Mouse (Mus musculus) forebrain, embryonic 11.5 days (tissue): ENCODE results near the gene 6030452D12Rik. TPM values are rescaled to one million over a fixed set of nuclear protein-coding genes. Genes with fewer than 3 reads are reported as not detected.

Experiments used
- ATAC-seq: fragments of 200-750 bp; cut with Nextera tagmentation; replicated peaks from 2 replicates; pipeline ENCODE4 v1.8.0; 2017; ENCODE audit warnings: moderate TSS enrichment; ENCODE audit not compliant: low FRiP score
- DNase-seq: peaks from one replicate; pipeline ENCODE4 v3.0.0-alpha.2; 2017; ENCODE audit warnings: low spot score
- H3K27ac ChIP-seq: fragments of 300-500 bp; sonication (generic); 2 replicates; pipeline ENCODE4 v1.5.1; 2014; ENCODE audit warnings: low read depth, low read length
- H3K27me3 ChIP-seq: fragments of 300-500 bp; sonication (generic); 2 replicates; pipeline ENCODE4 v1.6.1; 2014; ENCODE audit warnings: mild to moderate bottlenecking, low read length, mixed read lengths; ENCODE audit not compliant: control insufficient read depth, insufficient read depth
- H3K36me3 ChIP-seq: fragments of 300-500 bp; sonication (generic); 2 replicates; pipeline ENCODE4 v1.6.1; 2014; ENCODE audit warnings: mild to moderate bottlenecking, low read length, moderate library complexity, mixed read lengths; ENCODE audit not compliant: control insufficient read depth, insufficient read depth
- H3K4me1 ChIP-seq: fragments of 300-500 bp; sonication (generic); replicated peaks from 2 replicates; pipeline ENCODE4 v1.6.1; 2014; ENCODE audit warnings: low read length, mixed read lengths; ENCODE audit not compliant: control insufficient read depth, insufficient read depth
- H3K4me2 ChIP-seq: fragments of 300-500 bp; sonication (generic); 2 replicates; pipeline ENCODE4 v1.6.1; 2014; ENCODE audit warnings: low read depth, mild to moderate bottlenecking, low read length, moderate library complexity, mixed read lengths; ENCODE audit not compliant: severe bottlenecking
- H3K4me3 ChIP-seq: fragments of 300-500 bp; sonication (generic); 2 replicates; pipeline ENCODE4 v1.5.1; 2014; ENCODE audit warnings: low read depth, low read length
- H3K9ac ChIP-seq: fragments of 300-500 bp; sonication (generic); 2 replicates; pipeline ENCODE4 v1.6.1; 2014; ENCODE audit warnings: low read length
- H3K9me3 ChIP-seq: fragments of 300-500 bp; sonication (generic); 2 replicates; pipeline ENCODE4 v1.6.1; 2016; ENCODE audit warnings: low read length, mixed read lengths; ENCODE audit not compliant: control insufficient read depth
- WGBS: fragments of 180-500 bp; shearing (Covaris S2); extraction: QIAGEN DNeasy Blood & Tissue Kit; methylation state at CpG from one replicate; pipeline ENCODE4 v1.1.7; 2014; 5-methylcytosine and 5-hydroxymethylcytosine counted together
- polyA plus RNA-seq: library from polyadenylated mRNA; unstranded; fragments of >200 nt; fragmentation: Nextera tagmentation; extraction: Ambion mirVana; gene quantifications from 2 replicates; pipeline ENCODE4 v1.2.1, GENCODE M21; 2014

6030452D12Rik gene
- polyA plus RNA-seq, 1 experiment from 2014 or later, result not detected

- Histone ChIP-seq H3K27ac (no peak overlapping the region), H3K9me3 (no peaks in the 10 kb centered on the region), H3K4me3 (no peak overlapping the region), H3K9ac (no peak overlapping the region), H3K4me1 (no peaks in the 10 kb centered on the region), H3K4me2 (no peak overlapping the region), H3K36me3 (no peaks in the 10 kb centered on the region), H3K27me3 (no peaks in the 10 kb centered on the region)
- 83% methylated on average over 11 of the region's 11 CpGs for WGBS
- no peak for ATAC-seq
- no peak for DNase-seq
Observed at GRCm38 (mm10) chr8:106541002-106541401, 40.7 kb downstream of the 6030452D12Rik start.

DNA sequence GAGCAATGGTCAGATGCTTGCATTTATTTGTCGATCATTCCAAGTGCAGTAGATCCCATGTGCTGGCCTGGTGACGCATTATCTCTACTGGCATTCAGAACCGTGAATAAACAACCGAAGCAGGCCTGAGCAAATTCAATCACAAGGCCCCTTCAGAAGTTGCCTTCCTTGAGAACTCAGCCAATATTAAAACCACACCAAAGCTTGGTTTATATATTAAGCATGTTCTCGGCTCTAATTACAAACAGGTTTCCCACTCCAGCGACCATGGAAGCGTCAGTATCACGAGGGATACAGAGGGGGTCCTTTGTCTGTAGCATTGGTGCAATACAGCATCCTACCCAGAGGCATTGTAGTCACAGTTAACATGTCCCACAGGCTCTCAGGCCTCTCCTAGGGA lies 42.7 kb downstream of the 6030452D12Rik start:
- Histone ChIP-seq H3K36me3 (no peaks in the 10 kb centered on the region), H3K4me2 (no peak overlapping the region), H3K9me3 (no peaks in the 10 kb centered on the region), H3K4me1 (no peaks in the 10 kb centered on the region), H3K4me3 (no peak overlapping the region), H3K27me3 (no peaks in the 10 kb centered on the region), H3K27ac (no peak overlapping the region), H3K9ac (no peak overlapping the region)
- DNase-seq (no peak), ATAC-seq (no peak)
- WGBS, result 63% methylated on average over 8 of the region's 8 CpGs

- 88% methylated on average over 2 of the region's 2 CpGs for WGBS
- DNase-seq, result no peak
Observed at GRCm38 (mm10) chr8:106545149-106545548, 44.8 kb downstream of the 6030452D12Rik start.

DNA sequence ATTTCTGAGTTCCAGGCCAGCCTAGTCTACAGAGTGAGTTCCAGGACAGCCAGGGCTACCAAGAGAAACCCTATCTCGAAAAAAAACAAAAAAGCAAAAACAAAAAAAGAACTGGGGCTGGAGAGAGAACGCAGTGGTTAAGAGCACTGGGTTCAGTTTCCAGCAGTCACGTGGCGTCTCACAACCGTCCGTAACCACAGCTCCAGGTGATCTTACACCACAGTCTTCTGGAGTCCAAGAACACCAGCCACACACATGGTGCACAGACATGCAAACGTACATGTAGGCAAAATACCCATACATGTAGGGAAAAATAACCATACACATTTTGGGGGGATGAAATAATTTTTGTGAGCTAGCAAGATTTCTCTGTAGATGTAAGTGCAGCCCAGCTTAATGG lies 46.4 kb downstream of the 6030452D12Rik start:
- H3K36me3 ChIP-seq, result no peaks in the 10 kb centered on the region
- ATAC-seq (no peak), DNase-seq (no peak)
- no peak overlapping the region for H3K4me2 ChIP-seq
- H3K4me3 ChIP-seq, result no peak overlapping the region
- WGBS, result 92% methylated on average over 7 of the region's 7 CpGs
- H3K9me3 ChIP-seq, result no peaks in the 10 kb centered on the region
- H3K4me1 ChIP-seq, result no peaks in the 10 kb centered on the region
- H3K9ac ChIP-seq, result no peak overlapping the region
- no peaks in the 10 kb centered on the region for H3K27me3 ChIP-seq
- no peak overlapping the region for H3K27ac ChIP-seq

More at GRCm38 (mm10) chr8:106545149-106545548, 44.8 kb downstream of the 6030452D12Rik start:
- Histone ChIP-seq H3K4me3 (no peak overlapping the region), H3K27ac (no peak overlapping the region), H3K9ac (no peak overlapping the region), H3K27me3 (no peaks in the 10 kb centered on the region), H3K4me1 (no peaks in the 10 kb centered on the region), H3K9me3 (no peaks in the 10 kb centered on the region), H3K36me3 (no peaks in the 10 kb centered on the region), H3K4me2 (no peak overlapping the region)
- ATAC-seq, result no peak

DNA sequence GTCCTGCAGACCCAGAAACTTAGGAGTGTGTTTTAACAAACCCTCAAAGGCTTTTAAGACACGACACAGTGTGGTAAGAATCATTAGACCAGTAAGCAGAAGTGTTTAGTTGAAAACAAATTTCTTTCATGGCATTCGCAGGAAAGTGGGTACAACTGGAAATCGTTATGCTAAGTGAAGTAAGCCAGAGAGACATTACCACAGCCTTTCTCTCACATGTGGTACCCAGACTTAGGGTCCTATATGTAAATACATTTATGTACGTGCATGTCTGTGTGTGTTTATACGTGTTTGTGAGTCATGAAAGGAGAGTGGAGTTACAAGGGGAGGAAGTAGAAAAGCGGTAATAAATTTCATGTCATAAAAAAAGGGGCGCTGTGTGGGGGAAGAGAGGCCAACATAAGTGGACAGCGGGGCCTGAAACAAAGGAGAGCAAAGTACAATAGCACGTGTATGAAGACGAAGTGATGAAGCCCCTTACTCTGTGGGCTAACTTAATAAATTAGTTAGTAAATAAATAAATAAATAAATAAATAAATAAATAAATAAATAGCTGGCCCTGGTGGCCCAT lies 48.1 kb downstream of the 6030452D12Rik start:
- Histone ChIP-seq H3K4me2 (no peak overlapping the region), H3K4me1 (no peaks in the 10 kb centered on the region), H3K9ac (no peak overlapping the region), H3K36me3 (no peaks in the 10 kb centered on the region), H3K27me3 (no peaks in the 10 kb centered on the region), H3K27ac (no peak overlapping the region), H3K4me3 (no peak overlapping the region), H3K9me3 (no peaks in the 10 kb centered on the region)
- 86% methylated on average over 10 of the region's 10 CpGs for WGBS
- no peak for DNase-seq
- no peak for ATAC-seq

DNA sequence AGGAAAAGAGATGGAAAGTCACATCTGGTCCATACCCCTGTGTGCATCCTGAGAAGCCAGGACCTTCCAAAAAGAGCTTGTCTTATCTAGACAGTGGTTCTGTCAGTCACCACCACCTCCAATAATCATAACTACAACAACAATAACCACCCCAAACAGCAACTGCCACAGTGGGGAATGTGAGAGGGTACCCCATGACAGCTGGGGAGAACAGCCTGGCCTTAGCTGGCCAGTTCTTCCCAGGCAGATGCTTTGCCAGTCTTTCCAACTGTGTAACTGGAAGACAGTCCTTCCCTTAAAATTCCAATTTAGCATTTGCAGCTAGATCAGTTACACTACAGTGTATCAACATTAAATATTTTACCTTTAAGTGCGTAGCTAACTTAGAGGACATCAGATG lies 50.6 kb downstream of the 6030452D12Rik start:
- H3K27ac ChIP-seq, result no peak overlapping the region
- no peaks in the 10 kb centered on the region for H3K36me3 ChIP-seq
- no peaks in the 10 kb centered on the region for H3K9me3 ChIP-seq
- no peak overlapping the region for H3K9ac ChIP-seq
- H3K4me1 ChIP-seq, result no peaks in the 10 kb centered on the region
- WGBS, result 89% methylated on average over 1 of the region's 1 CpGs
- DNase-seq (no peak), ATAC-seq (no peak)
- no peaks in the 10 kb centered on the region for H3K27me3 ChIP-seq
- H3K4me2 ChIP-seq, result no peak overlapping the region
- H3K4me3 ChIP-seq, result no peak overlapping the region

- Histone ChIP-seq H3K27ac (no peak overlapping the region), H3K4me2 (no peak overlapping the region), H3K4me1 (no peaks in the 10 kb centered on the region), H3K27me3 (no peaks in the 10 kb centered on the region), H3K4me3 (no peak overlapping the region), H3K9ac (no peak overlapping the region), H3K9me3 (peaks cover 6% of the 10 kb centered on the region), H3K36me3 (no peaks in the 10 kb centered on the region)
- ATAC-seq, result no peak
- 95% methylated on average over 5 of the region's 5 CpGs for WGBS
- DNase-seq, result no peak
Observed at GRCm38 (mm10) chr8:106554011-106554410, 53.7 kb downstream of the 6030452D12Rik start.

GRCm38 (mm10) chr8:106556068-106556645 lies 55.8 kb downstream of the 6030452D12Rik start:
- ATAC-seq, result no peak
- no peak overlapping the region for H3K4me3 ChIP-seq
- WGBS, result 81% methylated on average over 6 of the region's 7 CpGs

More at GRCm38 (mm10) chr8:106556068-106556645, 55.8 kb downstream of the 6030452D12Rik start:
- no peak overlapping the region for H3K27ac ChIP-seq
- peaks cover 6% of the 10 kb centered on the region for H3K9me3 ChIP-seq
- H3K4me2 ChIP-seq, result no peak overlapping the region
- H3K27me3 ChIP-seq, result no peaks in the 10 kb centered on the region
- H3K36me3 ChIP-seq, result no peaks in the 10 kb centered on the region
- H3K4me1 ChIP-seq, result no peaks in the 10 kb centered on the region
- H3K9ac ChIP-seq, result no peak overlapping the region
- no peak for DNase-seq
